Mouse (Mus musculus) hindbrain, embryonic 15.5 days (tissue): ENCODE results near the gene Gm49322. TPM values are rescaled to one million over a fixed set of nuclear protein-coding genes. Genes with fewer than 3 reads are reported as not detected.
A peak's percentile ranks its signal among the peaks of the same experiment; 100 is the strongest.

Experiments
- ATAC-seq: fragments of 200-750 bp; cut with Nextera tagmentation; 2 replicates; pipeline ENCODE4 v1.8.0; 2017; ENCODE audit warnings: low read depth, moderate number of reproducible peaks, moderate TSS enrichment; ENCODE audit not compliant: low FRiP score
- H3K27ac ChIP-seq: fragments of 300-500 bp; sonication (generic); replicated peaks from 2 replicates; pipeline ENCODE4 v1.5.1; 2015; ENCODE audit warnings: mild to moderate bottlenecking, inconsistent platforms
- H3K27me3 ChIP-seq: fragments of 300-500 bp; sonication (generic); 2 replicates; pipeline ENCODE4 v1.6.1; 2015; ENCODE audit warnings: control low read depth, inconsistent platforms
- H3K36me3 ChIP-seq: fragments of 300-500 bp; sonication (generic); 2 replicates; pipeline ENCODE4 v1.6.1; 2015; ENCODE audit warnings: control low read depth, inconsistent platforms
- H3K4me1 ChIP-seq: fragments of 300-500 bp; sonication (generic); replicated peaks from 2 replicates; pipeline ENCODE4 v1.6.1; 2015; ENCODE audit warnings: control low read depth, inconsistent platforms
- H3K4me2 ChIP-seq: fragments of 300-500 bp; sonication (generic); 2 replicates; pipeline ENCODE4 v1.6.1; 2015; ENCODE audit warnings: moderate library complexity, mild to moderate bottlenecking, inconsistent platforms
- H3K4me3 ChIP-seq: fragments of 300-500 bp; sonication (generic); 2 replicates; pipeline ENCODE4 v1.5.1; 2015; ENCODE audit warnings: mild to moderate bottlenecking, inconsistent platforms
- H3K9ac ChIP-seq: fragments of 300-500 bp; sonication (generic); 2 replicates; pipeline ENCODE4 v1.6.1; 2015; ENCODE audit warnings: inconsistent platforms
- H3K9me3 ChIP-seq: fragments of 300-500 bp; sonication (generic); 2 replicates; pipeline ENCODE4 v1.6.1; 2016; ENCODE audit warnings: control low read depth, inconsistent platforms
- WGBS: fragments of 180-500 bp; shearing (Covaris S2); methylation state at CpG from one replicate; pipeline ENCODE4 v1.1.7; 2015; 5-methylcytosine and 5-hydroxymethylcytosine counted together
- microRNA-seq: library from miRNA; unstranded; fragments of <30 nt; microRNA quantifications from one replicate; pipeline ENCODE4, GENCODE M21; 2016
- polyA plus RNA-seq: library from polyadenylated mRNA; unstranded; fragments of >200 nt; fragmentation: Nextera tagmentation; extraction: Ambion mirVana; gene quantifications from 2 replicates; pipeline ENCODE4 v1.2.1, GENCODE M21; 2015

Gene Gm49322
- polyA plus RNA-seq, 1 experiment from 2014 or later, result 3.4 TPM

- H3K27me3 ChIP-seq, result no peaks in the 10 kb centered on the region
- WGBS, result 71% methylated on average over 5 of the region's 5 CpGs
- no peak overlapping the region for H3K4me3 ChIP-seq
- no peaks in the 10 kb centered on the region for H3K9me3 ChIP-seq
- peaks cover 16% of the 10 kb centered on the region for H3K4me1 ChIP-seq
- H3K9ac ChIP-seq, result no peak overlapping the region
- peaks cover 26% of the 10 kb centered on the region for H3K36me3 ChIP-seq
- no peak for ATAC-seq
- H3K27ac ChIP-seq, result no peak overlapping the region
- no peak overlapping the region for H3K4me2 ChIP-seq
These were observed 57.8 kb downstream of the Gm49322 start for GRCm38 (mm10) chr10:80663485-80664196.

- peak overlapping the region; percentile 9; the same call in 1 of the 2 replicates for H3K27ac ChIP-seq
- peaks cover 34% of the 10 kb centered on the region for H3K36me3 ChIP-seq
- no peak overlapping the region; the same call in 1 of the 2 replicates for H3K4me2 ChIP-seq
- H3K9me3 ChIP-seq, result no peaks in the 10 kb centered on the region
- no peaks in the 10 kb centered on the region for H3K27me3 ChIP-seq
- ATAC-seq, result no peak
- no peak overlapping the region for H3K9ac ChIP-seq
- WGBS, result 41% methylated on average over 16 of the region's 16 CpGs
- H3K4me3 ChIP-seq, result no peak overlapping the region
- peaks cover 14% of the 10 kb centered on the region for H3K4me1 ChIP-seq
These were observed 58.6 kb downstream of the Gm49322 start for GRCm38 (mm10) chr10:80664197-80665015.

DNA sequence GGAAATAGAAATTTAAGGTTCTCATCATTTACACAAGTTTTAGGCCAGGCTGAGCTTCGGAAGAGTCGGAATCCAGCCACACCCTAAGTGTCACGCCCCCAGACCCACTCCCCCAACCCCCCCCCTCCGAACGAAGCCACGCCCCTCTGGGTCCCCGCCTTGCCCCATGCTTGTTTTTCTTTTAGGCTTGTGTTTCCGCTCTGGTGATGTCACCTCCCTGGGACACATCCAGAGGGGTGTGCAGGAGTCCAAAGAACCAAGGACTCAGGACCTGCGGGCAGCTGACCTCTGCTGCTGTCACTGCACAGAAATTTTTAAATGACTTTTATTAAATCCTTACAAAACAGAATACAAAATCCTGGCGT, 59.2 kb downstream of the Gm49322 start:
- no peak overlapping the region for H3K4me3 ChIP-seq
- peaks cover 14% of the 10 kb centered on the region for H3K4me1 ChIP-seq
- no peaks in the 10 kb centered on the region for H3K27me3 ChIP-seq
- whole genome bisulfite sequencing, result 17% methylated on average over 10 of the region's 10 CpGs
- H3K4me2 ChIP-seq, result no peak overlapping the region; the same call in 1 of the 2 replicates
- H3K9ac ChIP-seq, result no peak overlapping the region
- ATAC-seq, result no peak
- H3K36me3 ChIP-seq, result peaks cover 39% of the 10 kb centered on the region
- H3K27ac ChIP-seq, result peak overlapping the region; percentile 9; the same call in 1 of the 2 replicates
- H3K9me3 ChIP-seq, result no peaks in the 10 kb centered on the region

Small RNA genes lying within 50 kb of the gene (microRNA-seq; reads per million reads assigned to microRNA genes)
- not detected for gene Mir6912

Other genes starting within 250 kb of the Gm49322 start
- gene Plk5, start 249.6 kb upstream of the Gm49322 start, polyA plus RNA-seq, result 6.1 and 6.4 TPM in 2 replicates
- 18.9 and 19.2 TPM in 2 replicates for gene Mex3d, start 218.4 kb upstream of the Gm49322 start, polyA plus RNA-seq
- gene Mbd3, start 206.5 kb upstream of the Gm49322 start, polyA plus RNA-seq, result 213 and 229 TPM in 2 replicates
- 711 and 737 TPM in 2 replicates for gene Uqcr11, start 199.2 kb upstream of the Gm49322 start, polyA plus RNA-seq
- gene Tcf3, start 172.4 kb upstream of the Gm49322 start, polyA plus RNA-seq, result 52.5 and 54.7 TPM in 2 replicates
- gene Onecut3, start 111.2 kb upstream of the Gm49322 start, polyA plus RNA-seq, result 1.6 and 1.7 TPM in 2 replicates
- 1.2 and 1.5 TPM in 2 replicates for gene Atp8b3, start 66.9 kb upstream of the Gm49322 start, polyA plus RNA-seq
- 30.0 and 33.7 TPM in 2 replicates for gene Rexo1, start 44.5 kb upstream of the Gm49322 start, polyA plus RNA-seq
- gene Klf16, start 28.7 kb upstream of the Gm49322 start, polyA plus RNA-seq, result 6.3 and 6.7 TPM in 2 replicates
- 134 and 159 TPM in 2 replicates for gene Abhd17a, start 15.7 kb upstream of the Gm49322 start, polyA plus RNA-seq
- gene Scamp4, start 3.1 kb upstream of the Gm49322 start, polyA plus RNA-seq, result 64.2 and 71.6 TPM in 2 replicates
- gene Adat3, start 3.1 kb upstream of the Gm49322 start, polyA plus RNA-seq, result 4.8 and 5.4 TPM in 2 replicates
- 109 and 127 TPM in 2 replicates for gene Csnk1g2, start 16.8 kb downstream of the Gm49322 start, polyA plus RNA-seq
- gene Btbd2, start 51.0 kb downstream of the Gm49322 start, polyA plus RNA-seq, result 83.6 and 93.2 TPM in 2 replicates
- 56.7 and 61.0 TPM in 2 replicates for gene Mknk2, start 72.1 kb downstream of the Gm49322 start, polyA plus RNA-seq
- 57.5 and 60.2 TPM in 2 replicates for gene Mob3a, start 96.0 kb downstream of the Gm49322 start, polyA plus RNA-seq
- gene Izumo4, start 96.2 kb downstream of the Gm49322 start, polyA plus RNA-seq, result 39.2 and 46.1 TPM in 2 replicates
- 109 and 120 TPM in 2 replicates for gene Ap3d1, start 136.2 kb downstream of the Gm49322 start, polyA plus RNA-seq
- 18.3 and 21.6 TPM in 2 replicates for gene Dot1l, start 149.2 kb downstream of the Gm49322 start, polyA plus RNA-seq
- 52.3 and 67.4 TPM in 2 replicates for gene Sf3a2, start 192.2 kb downstream of the Gm49322 start, polyA plus RNA-seq
- 130 and 133 TPM in 2 replicates for gene Plekhj1, start 192.6 kb downstream of the Gm49322 start, polyA plus RNA-seq
- gene Amh, start 199.2 kb downstream of the Gm49322 start, polyA plus RNA-seq, result 0.14 and 0.21 TPM in 2 replicates
- gene Jsrp1, start 207.5 kb downstream of the Gm49322 start, polyA plus RNA-seq, result 0.62 and 0.95 TPM in 2 replicates
- 1,303 and 1,311 TPM in 2 replicates for gene Oaz1, start 220.6 kb downstream of the Gm49322 start, polyA plus RNA-seq
- 15.8 and 18.5 TPM in 2 replicates for gene Lingo3, start 238.0 kb downstream of the Gm49322 start, polyA plus RNA-seq
- 210 and 228 TPM in 2 replicates for gene Lsm7, start 249.2 kb downstream of the Gm49322 start, polyA plus RNA-seq
- 76.8 and 87.4 TPM in 2 replicates for gene Sppl2b, start 249.3 kb downstream of the Gm49322 start, polyA plus RNA-seq